Mouse (Mus musculus) thymus, postnatal 36 days (tissue): ENCODE measurements at regions not wholly inside any gene's neighbourhood (a gene's known extent, or its start where the extent isn't known, plus 50 kb on each side); places are given as distances from the start of the nearest gene placed in this dataset.

Experiments
- DNase-seq, 2 experiments: peaks; one replicate each; pipeline ENCODE4 v3.0.0; 2022; ENCODE audit warnings: mixed read lengths in 2 of 2

DNA sequence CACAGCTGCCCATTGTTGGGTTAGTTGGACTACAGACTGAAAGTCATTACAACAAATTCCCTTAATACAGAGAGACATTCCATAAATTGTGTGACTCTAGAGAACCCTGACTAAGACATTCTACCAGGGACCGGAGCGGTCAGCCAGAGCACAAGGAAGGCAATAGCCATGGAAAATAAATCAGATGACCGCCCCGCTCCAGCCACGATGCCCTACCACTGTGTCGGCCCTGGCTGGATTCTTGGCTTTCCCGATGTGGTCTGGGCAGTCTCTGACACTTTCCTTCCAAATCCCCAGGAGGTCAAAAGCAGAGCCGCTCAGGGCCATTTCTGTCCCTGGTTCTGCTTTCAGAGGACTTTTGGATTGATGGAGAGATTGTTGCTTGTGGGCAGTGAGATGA, 57.8 kb downstream of the Lsm3 start:
- no peak for DNase-seq

DNA sequence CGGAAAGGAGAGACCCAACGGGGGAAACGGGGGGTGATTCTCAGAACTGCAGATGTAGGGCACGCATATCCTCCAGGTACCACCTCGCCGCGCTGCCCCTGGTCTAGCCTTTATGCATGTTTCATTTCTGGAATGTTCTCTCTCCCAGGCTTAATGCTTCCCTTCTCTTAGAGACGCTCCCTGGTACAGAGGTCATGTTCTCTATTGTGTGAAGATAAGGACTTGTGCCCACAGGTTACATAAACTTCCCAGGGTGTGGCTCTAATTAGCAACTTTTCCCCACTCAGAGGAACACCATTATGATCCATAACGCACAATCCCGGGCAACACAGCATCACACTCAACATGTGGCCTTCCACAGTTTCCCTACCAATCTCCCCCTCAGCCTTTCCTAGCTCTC, 58.7 kb downstream of the Lsm3 start:
- DNase-seq = no peak

DNA sequence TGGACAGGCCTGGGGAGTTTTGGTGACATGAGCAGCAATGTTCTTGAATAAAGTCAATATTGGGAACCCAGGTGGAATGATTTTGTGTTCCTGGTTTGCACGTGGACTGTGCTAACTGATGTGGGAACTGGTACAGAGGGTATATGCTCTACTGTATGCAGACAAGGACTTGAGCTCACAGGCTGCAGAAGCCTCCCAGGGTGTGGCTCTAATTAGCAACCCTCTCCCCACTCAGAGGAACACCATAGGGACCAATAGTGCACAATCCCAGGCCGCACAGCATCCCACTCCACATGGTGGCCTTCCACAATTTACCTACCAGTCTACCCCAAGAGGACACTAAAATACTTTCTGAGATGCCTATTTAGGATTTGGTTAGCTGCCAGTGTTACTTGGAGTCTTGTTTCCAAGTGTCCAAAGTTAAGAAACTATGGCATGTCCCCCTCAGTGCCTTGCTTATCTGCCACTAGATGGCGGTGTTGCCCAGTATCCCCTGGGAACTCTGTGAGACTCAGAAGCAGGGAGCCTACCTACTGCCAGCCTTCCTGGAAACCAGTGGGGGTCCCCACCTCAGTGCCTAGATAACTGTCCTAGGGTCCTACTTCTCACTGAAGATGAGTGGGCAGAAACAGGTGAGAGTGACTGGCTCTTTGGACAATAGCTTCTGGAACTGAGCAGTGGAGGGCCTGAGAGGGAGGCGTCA, 60.1 kb downstream of the Lsm3 start:
- DNase-seq = peak; percentile 60 to 67

DNA sequence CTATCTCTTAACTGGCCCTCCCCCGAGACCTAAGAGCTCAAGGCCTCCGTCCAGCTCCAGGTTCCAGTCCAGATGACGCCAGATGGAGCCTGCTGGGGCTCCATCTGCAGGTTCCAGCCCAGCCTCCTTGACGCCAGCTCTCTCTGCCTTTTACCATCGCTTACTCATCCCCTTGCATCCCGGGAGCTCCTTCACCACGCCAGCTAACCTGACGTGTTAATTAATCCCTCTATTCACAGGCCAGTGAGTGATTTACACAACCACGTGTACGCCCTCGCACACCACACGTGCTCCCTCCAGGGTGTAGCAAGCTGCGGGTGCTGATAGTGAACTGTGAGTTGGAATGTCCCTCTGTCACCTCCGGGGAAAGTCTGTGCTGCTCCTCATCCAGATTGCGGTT, 61.2 kb downstream of the Lsm3 start:
- no peak for DNase-seq

DNA sequence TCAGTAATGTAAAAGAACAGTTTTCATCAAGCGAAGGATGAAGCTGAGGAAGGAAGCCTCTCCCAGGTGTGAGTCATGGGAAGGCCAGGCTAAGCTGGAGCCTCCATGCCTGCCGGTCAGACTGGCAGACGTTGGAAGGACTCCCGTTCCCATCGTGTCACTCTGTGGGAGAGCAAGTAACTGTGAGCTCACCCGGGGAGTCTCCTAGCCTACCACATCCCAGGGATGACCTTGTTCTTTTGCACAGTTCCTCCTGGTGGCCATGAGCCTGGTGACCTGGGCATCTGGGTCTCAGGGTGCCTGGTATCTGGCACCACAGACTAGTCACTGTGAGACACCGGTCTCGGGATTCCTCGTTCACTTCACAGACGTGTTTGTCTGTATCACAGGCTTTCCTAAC, 63.9 kb downstream of the Lsm3 start:
- no peak for DNase-seq

DNA sequence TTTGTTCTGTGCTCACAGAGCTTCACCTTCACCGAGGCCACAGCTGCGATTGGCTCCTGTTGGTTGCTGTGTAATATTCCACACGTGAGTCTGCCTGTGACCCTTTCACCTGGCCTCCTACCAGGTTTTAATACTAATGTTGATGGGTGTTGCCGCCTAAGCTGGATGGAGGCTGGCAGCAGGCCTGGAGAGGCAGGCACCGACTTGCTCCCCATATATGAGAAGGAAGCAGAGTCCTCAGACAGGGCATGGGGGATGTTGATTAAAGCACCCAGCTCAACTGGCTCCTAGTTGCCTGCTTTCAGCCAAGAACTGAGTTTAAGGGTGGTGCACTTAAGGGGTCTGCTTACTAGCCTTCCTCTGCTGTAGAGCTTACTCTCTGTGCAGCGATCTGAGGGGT, 64.9 kb downstream of the Lsm3 start:
- no peak for DNase-seq

DNA sequence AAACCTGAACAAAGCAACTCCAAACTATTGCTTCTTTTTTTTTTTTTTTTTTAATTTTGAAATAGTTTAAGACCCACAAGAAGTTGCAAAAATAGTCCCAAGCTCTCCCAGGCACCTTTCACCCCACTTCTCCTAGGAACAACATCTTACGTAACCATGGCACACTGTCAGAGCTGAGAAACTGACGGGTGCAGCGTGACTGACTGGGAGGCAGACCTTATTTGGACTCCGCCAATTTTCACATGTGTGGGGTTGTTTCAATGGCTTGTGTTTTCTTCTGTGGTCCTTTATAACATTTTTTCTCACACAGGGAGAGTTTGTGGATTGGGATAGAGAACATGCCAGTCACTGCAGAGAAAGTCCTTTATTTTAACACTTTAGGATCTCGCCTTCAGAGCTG, 66.6 kb downstream of the Lsm3 start:
- DNase-seq = no peak

DNA sequence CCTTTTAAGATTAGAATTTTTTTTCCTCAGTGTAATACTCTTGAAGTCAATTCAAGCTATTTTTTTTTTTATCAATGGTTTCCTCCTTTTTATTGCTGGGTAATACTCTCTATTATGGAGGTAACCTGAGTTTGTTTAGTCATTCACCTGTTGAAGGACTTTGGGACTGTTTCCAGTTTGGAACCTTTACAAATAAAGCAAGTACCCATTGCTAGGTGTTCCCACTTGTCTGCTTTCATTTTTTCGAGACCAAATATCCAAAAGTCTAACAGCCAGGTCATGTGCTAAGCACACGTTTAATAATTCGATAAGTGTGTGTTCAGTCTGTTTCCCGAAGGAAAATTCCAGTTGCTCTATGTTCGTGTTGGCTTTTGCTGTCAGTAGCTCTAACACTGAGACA, 67.6 kb downstream of the Lsm3 start:
- no peak for DNase-seq

DNA sequence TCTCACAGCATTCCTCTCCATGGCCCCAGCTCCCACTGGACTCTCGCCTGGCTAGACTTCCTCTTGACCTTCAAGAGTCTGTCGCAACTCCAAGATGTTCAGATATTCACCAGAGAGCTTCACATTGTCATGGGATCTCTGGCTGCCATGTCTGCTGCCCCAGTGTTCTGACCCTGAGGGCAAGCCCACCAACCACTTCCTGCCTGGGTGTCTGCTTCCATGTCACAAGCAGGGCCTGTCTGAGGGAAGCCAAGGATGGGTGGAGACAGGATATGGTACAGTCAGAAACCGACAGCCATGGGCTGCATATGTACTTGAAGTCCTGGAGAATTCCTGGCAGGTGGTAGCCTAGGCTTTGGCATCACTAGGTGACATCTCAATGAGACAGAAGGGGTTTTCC, 69.8 kb downstream of the Lsm3 start:
- DNase-seq = peak; percentile 4 to 31

DNA sequence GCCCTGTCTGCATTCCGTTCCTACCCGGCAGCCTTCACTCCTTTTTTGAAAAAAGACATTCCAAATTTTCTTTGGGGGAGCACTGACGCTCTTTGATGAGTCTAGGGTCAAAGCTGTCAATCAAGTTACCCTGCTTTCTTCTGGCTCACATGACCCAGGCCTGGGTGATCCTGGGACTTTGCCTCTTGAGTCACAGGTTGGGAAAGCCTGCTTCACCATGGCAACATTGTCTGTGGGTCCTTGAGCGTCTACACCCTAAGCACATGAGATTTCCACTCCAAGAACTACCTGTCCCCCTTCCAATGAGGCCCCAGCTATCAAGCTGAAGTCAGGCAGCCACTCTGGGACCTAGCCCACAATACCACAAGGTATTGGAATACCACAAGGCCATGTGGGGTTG, 73.5 kb downstream of the Lsm3 start:
- no peak for DNase-seq

DNA sequence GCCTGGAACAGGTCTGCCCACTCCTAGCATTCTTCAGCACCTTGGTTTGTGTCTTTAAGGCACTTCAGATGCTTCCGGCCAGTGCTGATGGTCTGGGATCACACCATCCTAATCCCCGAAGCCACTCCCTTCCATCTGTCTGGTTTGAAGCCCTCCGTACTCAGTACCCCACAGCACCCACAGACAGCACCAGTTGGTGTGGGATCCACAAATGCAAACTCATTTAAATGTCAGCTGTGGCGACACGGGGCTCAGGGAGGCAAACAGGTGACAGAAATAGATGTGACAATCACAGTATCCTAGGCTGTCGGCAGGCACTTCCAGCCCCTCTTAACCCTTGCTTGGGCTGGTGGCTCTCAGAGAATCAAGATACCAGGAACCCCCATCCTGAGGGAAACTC, 74.7 kb downstream of the Lsm3 start:
- DNase-seq = no peak

DNA sequence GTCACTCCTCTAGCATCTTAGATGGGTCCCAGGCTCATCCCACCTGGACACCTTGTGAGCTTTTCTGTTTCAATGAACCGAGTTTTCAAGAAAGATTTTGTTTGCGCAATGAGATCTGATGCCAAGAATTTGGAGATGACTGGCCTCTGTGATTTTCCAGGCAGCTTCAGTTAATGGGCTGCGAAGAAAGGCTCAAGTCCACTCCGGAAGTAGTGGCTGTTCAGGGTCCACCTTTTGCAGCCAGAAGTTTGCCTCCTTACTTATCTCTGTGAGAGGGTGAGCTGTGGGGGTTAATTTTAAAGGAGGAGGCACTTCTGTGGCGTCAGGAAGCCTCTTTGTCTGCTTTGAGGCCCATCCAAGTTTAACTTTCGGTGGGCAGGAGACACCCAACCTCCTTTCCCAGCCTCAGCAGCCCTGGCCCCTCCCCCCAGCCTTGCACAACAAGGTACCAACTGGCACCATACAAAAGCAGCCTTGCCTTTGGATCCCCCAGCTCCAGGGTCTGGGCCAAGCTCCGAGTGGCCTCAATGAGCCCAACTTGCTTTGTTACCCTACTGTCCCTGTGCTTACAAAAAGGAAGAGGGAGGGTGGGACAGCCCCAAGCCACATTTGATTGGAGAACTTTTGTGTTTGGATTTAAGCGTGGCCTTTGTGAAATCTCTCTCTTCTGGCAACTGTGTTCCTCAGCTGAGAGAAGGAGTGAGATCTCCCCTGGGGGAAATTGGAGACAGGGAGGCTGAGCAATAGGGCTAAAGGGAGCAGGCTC, 75.3 kb downstream of the Lsm3 start:
- DNase-seq = no peak

DNA sequence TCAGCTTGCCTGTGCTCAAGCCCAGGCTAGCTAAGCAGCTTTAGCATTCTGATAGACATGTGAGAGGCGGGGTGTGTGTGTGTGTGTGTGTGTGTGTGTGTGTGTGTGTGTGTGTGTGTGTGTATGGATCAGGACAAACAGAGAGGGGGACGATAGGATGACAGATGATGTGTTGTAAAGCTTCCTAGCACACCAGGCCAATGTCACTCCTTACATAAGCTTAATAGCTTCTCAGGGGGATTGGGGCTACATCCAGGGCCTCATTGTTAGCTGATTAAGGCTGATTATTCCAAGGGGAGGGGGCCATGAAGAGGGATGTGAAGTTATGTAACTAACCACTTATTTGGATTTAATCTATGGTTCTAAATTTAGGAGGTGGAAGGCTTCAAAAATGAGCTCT, 76.9 kb downstream of the Lsm3 start:
- no peak for DNase-seq

DNA sequence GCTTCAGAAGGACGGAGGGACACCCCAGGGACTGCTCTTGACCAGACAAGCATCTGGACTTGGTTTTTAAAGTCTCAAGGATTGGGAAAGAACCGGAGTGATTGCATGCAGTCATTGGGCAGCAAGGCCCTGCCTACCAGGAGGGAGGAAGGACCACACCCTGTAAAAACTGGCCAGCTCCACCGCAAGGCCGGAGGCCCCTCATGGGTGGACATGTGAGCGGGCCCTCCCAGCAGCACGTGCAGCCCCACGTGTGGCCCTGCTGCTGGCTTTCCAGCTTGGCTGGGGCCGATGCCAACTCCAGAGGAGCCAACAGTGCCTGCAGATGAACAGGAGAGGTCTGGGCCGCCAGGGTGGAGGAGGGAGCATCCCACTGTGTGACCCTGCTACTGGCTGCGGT, 83.2 kb downstream of the Lsm3 start:
- DNase-seq = peak in 1 of 2 experiments; percentile 9

DNA sequence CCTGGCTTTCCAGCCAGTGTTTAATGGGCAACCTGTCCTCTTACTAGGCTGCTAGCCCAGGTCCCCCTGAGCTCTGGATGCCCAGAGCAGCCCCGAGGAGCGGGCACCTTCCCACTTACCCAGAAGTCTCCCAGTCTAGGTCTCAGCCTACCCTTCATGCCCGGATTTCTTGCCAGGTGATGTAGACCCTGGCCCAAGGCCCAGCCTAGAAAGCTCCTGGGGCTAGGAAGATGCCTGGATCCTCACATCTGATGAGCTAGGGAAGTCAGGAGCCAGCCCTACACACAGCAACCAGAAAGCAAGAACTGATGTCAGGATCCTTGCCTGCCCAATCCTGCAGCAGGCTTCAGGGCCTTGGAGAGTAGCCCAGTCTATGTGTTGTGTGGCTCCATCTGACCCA, 83.7 kb upstream of the Slc6a6 start:
- DNase-seq = no peak

DNA sequence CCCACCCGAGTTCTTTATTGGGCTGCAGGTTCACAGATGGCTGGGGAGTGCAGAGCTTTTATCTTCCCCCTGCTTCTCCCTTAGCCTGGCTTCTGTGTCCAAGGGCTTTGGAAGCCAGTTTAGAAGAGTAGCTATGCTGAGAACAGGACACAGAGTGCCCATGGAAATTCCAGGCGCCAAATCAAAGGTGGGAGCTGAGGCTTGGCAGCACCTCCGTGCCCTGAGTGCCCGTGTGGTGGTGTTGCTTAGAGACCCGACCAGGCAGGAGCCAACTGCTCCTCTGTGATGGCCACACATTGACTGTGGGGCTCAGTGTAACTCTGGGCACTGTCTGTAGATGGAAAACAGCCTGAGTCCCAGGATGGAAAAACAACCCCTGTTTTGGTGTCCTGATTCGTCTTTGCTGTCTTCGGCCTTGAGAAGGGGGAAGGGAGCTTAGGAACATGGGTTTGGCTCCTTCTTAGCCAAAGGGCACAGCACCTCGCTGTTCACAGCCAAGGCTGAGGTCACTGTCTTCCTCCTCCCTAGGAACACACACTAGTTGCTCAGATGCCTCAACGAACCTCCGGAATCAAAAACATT, 77.1 kb upstream of the Slc6a6 start:
- DNase-seq = no peak

DNA sequence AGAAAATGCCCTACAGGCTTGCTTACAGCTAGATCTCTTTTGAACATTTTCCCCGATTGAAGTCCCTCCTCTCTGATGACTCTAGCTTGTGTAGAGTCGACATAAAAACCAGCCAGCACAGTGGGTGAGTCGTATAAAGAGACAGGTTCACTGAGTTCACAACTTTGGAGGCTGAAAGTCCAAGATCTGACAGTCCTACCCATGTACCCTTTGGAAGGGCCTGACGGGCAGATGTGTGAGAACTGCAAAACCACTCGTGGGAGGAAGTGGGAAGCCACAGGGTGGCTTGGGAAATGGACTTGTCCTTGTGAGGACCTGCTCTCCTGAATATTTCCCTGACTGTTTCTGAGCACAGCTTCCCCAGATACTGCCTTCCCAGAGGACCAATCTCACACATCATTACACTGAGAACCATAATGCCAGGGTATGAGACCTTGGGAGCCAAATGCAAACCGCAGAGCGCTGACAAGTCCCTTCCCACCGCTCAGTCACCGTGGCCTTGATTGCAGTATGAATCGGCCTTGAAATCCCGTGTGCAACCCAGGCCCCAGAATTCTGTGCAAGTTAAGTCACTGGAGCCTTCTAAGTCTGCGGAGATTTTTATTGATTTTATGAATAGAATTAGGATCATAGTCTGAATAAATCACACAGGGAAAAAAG, 76.1 kb upstream of the Slc6a6 start:
- no peak for DNase-seq

DNA sequence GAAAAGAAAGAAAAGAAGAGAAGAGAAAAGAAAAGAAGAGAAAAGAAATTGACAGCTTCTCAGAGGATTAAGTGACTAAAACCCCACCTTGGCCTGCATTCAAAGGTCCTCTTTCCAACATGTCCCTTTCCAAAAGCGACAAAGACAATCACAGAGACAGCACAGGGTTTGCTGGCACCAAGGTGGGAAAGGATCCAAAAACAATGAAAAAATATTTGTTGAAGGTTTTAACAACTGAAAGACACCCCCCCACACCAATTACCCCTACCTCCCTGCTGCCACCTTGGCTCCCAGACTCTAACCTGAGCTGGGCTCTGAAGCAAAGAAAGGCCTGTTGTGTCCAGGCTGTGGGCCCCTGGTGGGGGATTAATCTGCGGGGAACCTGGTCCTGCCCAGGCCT, 74.2 kb upstream of the Slc6a6 start:
- DNase-seq = no peak

DNA sequence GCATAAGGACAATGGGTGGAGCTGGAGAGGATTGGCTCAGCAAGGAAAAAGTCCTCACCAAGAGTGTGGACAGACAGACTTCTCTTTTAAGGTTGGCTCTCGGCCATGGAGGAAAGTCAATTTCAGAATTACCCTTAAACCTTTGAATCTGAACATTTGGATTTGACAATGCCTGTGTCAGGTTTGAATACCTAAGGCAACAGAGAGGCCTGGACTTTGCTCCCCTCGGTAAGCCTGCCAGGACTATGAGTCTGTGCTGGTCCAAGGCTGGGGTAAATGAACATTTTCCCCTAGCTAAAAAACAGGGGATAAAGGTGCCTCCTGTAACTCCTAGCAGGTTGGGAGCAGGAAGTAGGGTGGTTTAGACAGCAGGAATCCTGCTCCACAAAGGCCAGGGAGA, 68.8 kb upstream of the Slc6a6 start:
- no peak for DNase-seq

DNA sequence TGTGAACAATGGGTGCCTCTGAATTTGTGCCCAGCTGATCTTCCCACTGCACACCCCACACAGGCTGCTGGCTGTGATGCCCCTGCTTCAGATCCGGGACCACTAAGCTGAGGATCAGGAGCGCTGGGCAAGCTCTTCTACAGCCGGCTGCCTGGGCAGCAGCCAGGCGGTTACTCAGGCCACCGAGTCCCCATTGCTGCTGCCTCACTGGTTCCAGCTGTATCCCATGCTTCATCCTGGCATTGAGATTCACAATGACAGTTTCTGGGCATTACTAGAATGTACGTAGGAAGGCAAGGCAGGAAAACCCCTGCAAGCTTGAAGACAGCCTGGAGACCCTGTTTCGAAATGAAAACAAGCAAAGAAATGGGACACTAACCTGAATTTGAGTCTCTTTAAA, 67.3 kb upstream of the Slc6a6 start:
- no peak for DNase-seq

DNA sequence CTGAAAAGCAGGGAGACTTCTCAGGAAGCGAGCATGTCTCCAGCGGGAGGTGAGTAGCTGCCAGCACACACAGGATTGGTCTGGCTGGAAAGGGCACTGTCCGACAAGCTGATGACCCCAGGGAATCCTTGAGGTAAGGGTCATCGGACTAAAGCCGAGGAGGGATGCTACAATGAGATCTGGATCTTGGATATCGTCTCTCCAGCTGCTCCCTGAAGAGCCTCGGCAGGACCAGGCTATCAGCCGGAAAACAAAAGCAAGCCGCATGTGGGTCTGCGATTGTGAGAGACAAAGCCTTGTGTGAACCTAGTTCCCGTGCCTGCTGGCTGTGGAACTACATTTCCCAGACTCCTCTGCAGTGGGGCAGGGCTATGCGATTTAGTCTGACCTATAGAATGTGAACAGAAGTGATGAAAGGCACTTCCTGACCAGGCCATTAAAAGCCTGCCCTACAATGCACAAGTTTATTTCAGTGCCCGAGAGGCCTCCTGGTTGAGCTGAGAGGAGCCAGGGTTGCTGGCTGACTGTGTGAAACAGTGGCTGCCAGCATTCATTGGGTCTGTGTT, 66.7 kb upstream of the Slc6a6 start:
- DNase-seq = peak; percentile 74 to 86

DNA sequence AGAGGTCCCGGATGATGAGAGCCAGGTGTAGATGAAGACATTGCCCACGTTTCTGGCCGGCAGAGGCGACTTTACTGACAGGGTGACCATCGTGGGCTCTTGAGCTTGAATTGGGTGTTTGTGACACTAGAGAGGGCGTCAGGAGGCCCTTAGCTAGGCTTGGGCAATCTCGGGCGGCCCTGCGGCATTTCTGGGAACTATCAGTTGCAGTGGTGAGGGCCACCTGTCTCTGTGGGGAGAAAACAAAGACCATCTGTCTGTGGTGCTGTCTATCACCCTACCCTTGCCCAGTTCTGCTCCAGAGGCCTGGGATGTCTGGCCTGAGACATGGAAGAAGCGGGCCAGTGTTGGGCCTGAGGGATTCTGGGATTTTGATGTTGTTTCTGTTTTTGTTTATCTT, 66.2 kb upstream of the Slc6a6 start:
- peak in 1 of 2 experiments; percentile 5 for DNase-seq

DNA sequence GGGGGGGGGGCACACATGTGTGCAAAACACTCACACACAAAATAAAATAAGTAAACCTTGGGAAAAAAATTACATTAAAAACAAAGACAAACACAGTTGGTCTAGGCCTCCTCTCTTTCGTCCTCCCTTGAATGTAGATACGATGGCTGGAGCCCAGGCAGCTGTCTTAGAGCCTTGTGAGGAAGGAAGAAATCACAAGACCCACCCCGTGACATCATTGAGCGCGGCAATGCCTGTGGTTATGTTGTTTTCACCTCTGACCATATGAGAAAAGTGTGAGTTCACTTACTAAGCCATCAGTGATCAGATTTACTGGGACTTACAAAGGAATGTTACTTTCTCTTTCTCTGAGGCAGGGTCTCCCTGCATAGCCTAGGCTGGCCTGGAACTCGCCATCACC, 64.8 kb upstream of the Slc6a6 start:
- no peak for DNase-seq
